Mouse (Mus musculus) layer of hippocampus, adult 2 months (tissue): ENCODE measurements at regions not wholly inside any gene's neighbourhood (a gene's known extent, or its start where the extent isn't known, plus 50 kb on each side); places are given as distances from the start of the nearest gene placed in this dataset.

ENCODE experiments used
- DNase-seq, 2 experiments: peaks; one replicate each; pipeline ENCODE4 v3.0.0; 2022; ENCODE audit warnings: low spot score in 2 of 2
- H3K27ac ChIP-seq: fragments of 200-600 bp; 2 replicates; pipeline ENCODE4 v1.8.1; 2022
- H3K4me3 ChIP-seq: fragments of 200-600 bp; 2 replicates; pipeline ENCODE4 v1.8.1; 2022; ENCODE audit warnings: mild to moderate bottlenecking
- CTCF ChIP-seq: fragments of 200-600 bp; conservative IDR thresholded peaks from 2 replicates; pipeline ENCODE4 v1.8.1; 2022; ENCODE audit warnings: antibody characterized with exemption, mild to moderate bottlenecking, moderate library complexity

GRCm38 (mm10) chr1:124739777-124740176 is 694.4 kb upstream of the Dpp10 start:
- no peak overlapping the region for H3K27ac ChIP-seq
- TF ChIP-seq CTCF = no peak
- DNase-seq = peak; percentile 6 to 11
- H3K4me3 ChIP-seq = no peak overlapping the region

- TF ChIP-seq CTCF = 0 out of 2 replicates have a peak, but pooled peaks have one; percentile 11
- no peak overlapping the region for H3K27ac ChIP-seq
- no peak for DNase-seq
- H3K4me3 ChIP-seq = no peak overlapping the region
Observed at GRCm38 (mm10) chr1:124730364-124730763, 685.0 kb upstream of the Dpp10 start.

GRCm38 (mm10) chr1:124718065-124718464 is 672.7 kb upstream of the Dpp10 start:
- no peak overlapping the region for H3K27ac ChIP-seq
- no peak overlapping the region for H3K4me3 ChIP-seq
- peak; percentile 57 to 80 for DNase-seq
- peak; percentile 92 for TF ChIP-seq CTCF

- no peak for TF ChIP-seq CTCF
- DNase-seq = peak in 1 of 2 experiments; percentile 18
- Histone ChIP-seq H3K27ac (no peak overlapping the region), H3K4me3 (no peak overlapping the region)
Observed at GRCm38 (mm10) chr1:124706246-124706645, 660.9 kb upstream of the Dpp10 start.

GRCm38 (mm10) chr1:124674420-124674819 is 629.1 kb upstream of the Dpp10 start:
- no peak overlapping the region for H3K27ac ChIP-seq
- DNase-seq = no peak

GRCm38 (mm10) chr1:124652872-124653271 is 607.5 kb upstream of the Dpp10 start:
- no peak overlapping the region for H3K4me3 ChIP-seq
- no peak for TF ChIP-seq CTCF
- no peak overlapping the region for H3K27ac ChIP-seq
- no peak for DNase-seq

More at GRCm38 (mm10) chr1:124674420-124674819, 629.1 kb upstream of the Dpp10 start:
- TF ChIP-seq CTCF = peak; percentile 50
- no peak overlapping the region for H3K4me3 ChIP-seq

- Histone ChIP-seq H3K27ac (no peak overlapping the region), H3K4me3 (no peak overlapping the region)
- TF ChIP-seq CTCF = peak; percentile 74
- peak; percentile 1 to 14 for DNase-seq
Observed at GRCm38 (mm10) chr1:124652251-124652861, 607.0 kb upstream of the Dpp10 start.

GRCm38 (mm10) chr1:124635246-124635768 is 589.9 kb upstream of the Dpp10 start:
- no peak overlapping the region for H3K4me3 ChIP-seq
- DNase-seq = no peak

GRCm38 (mm10) chr1:124630084-124630483 is 584.7 kb upstream of the Dpp10 start:
- Histone ChIP-seq H3K4me3 (no peak overlapping the region), H3K27ac (no peak overlapping the region)
- DNase-seq = no peak
- no peak for TF ChIP-seq CTCF

More at GRCm38 (mm10) chr1:124635246-124635768, 589.9 kb upstream of the Dpp10 start:
- TF ChIP-seq CTCF = no peak
- no peak overlapping the region for H3K27ac ChIP-seq

- no peak overlapping the region for H3K27ac ChIP-seq
- no peak for TF ChIP-seq CTCF
- DNase-seq = no peak
- no peak overlapping the region for H3K4me3 ChIP-seq
Observed at GRCm38 (mm10) chr1:124584620-124585019, 539.3 kb upstream of the Dpp10 start.
